Mouse (Mus musculus): Measurements from ENCODE around the gene Sh3bgr. TPM values are rescaled to one million over a fixed set of nuclear protein-coding genes. Genes with fewer than 3 reads are reported as not detected.

Gene Sh3bgr
- polyA plus RNA-seq (2012; ENCODE audit: low replicate concordance) = 0.49 and 1.1 TPM in 2 replicates

GRCm38 (mm10) chr16:96199913-96200701 is at the start of gene Sh3bgr:
TSS of gene Sh3bgr (plus strand) at chr16:96200450.

GRCm38 (mm10) chr16:96191531-96192506 is 8.4 kb upstream of the Sh3bgr start, which contains the start of gene Lca5l:
TSS of gene Lca5l (minus strand) at chr16:96192271.

GRCm38 (mm10) chr16:96235366-96235970 is 35.2 kb downstream of the Sh3bgr start, which contains the start of gene B3galt5:
TSS of gene B3galt5 (plus strand) at chr16:96235801.

Other genes starting within 250 kb of the Sh3bgr start
- 18.0 and 25.1 TPM in 2 replicates for gene Psmg1, start 209.5 kb upstream of the Sh3bgr start, polyA plus RNA-seq (2012; ENCODE audit: low replicate concordance)
- 14.2 and 26.2 TPM in 2 replicates for gene Brwd1, start 117.9 kb upstream of the Sh3bgr start, polyA plus RNA-seq (2012; ENCODE audit: low replicate concordance)
- 59.8 and 77.7 TPM in 2 replicates for gene Hmgn1, start 72.7 kb upstream of the Sh3bgr start, polyA plus RNA-seq (2012; ENCODE audit: low replicate concordance)
- gene Wrb, start 55.0 kb upstream of the Sh3bgr start, polyA plus RNA-seq (2012; ENCODE audit: low replicate concordance) = 2.9 TPM in 2 replicates
- gene Lca5l, start 8.2 kb upstream of the Sh3bgr start, polyA plus RNA-seq (2012; ENCODE audit: low replicate concordance) = 0.04 and 0.08 TPM in 2 replicates
- gene B3galt5, start 35.4 kb downstream of the Sh3bgr start, polyA plus RNA-seq (2012; ENCODE audit: low replicate concordance) = 0.03 and 0.10 TPM in 2 replicates
- gene Itgb2l, start 243.2 kb downstream of the Sh3bgr start, polyA plus RNA-seq (2012; ENCODE audit: low replicate concordance) = 0.44 and 0.86 TPM in 2 replicates

All from hematopoietic multipotent progenitor cell, adult 10-12 weeks (in vitro differentiated cells).